9 mouse cellular contexts compared by ENCODE assay signal in genomic region chr9:96696141-96696561, GRCm38 (mm10). TPM values are rescaled to one million over a fixed set of nuclear protein-coding genes. Genes with fewer than 3 reads are reported as not detected.
DNase-seq lines count a peak whose midpoint lies in the region; ATAC-seq and TF ChIP-seq lines count a peak whose summit lies in the region.
"Had no signal": no experiment of that assay in that cellular context is flagged by ENCODE, and none has a peak within 500 bp of the region (broad histone marks: within the 10 kb centered on the region; RNA-seq: fewer than 3 reads in every experiment).

No protein-coding gene starts in this region.

- H3K36me3 ChIP-seq in heart, embryonic 10.5 days: peaks cover 26% of the 10 kb centered on the region

- DNase-seq in heart, embryonic 10.5 days (ENCODE audit: low spot score): no peak
- DNase-seq in heart, postnatal 14 days: no peak
- DNase-seq in kidney, postnatal 36 days: peak; percentile 39 to 61
- DNase-seq in right cerebral cortex, postnatal 36 days (ENCODE audit: low spot score in 2 of 2): peak; percentile 68 to 88
- DNase-seq in liver: no peak
- DNase-seq in B cell, adult 2 months: no peak

- ATAC-seq in monocyte, adult 5-6 weeks (replicated peaks; ENCODE audit: insufficient number of reproducible peaks, low FRiP score, low TSS enrichment, poor library complexity, severe bottlenecking): no peak

- no peak overlapping the region for H3K4me3 ChIP-seq in heart, embryonic 10.5 days
- H3K4me3 ChIP-seq in cortical plate, adult 2 months (ENCODE audit: insufficient read depth, low read length): peak overlapping the region; percentile 37
- H3K4me3 ChIP-seq: megakaryocyte, embryonic 14.5 days had no signal

- intact Hi-C loops in heart, postnatal 14 days (cut with DNase I): no loop called here

- peaks cover 26% of the 10 kb centered on the region for H3K4me1 ChIP-seq in heart, embryonic 10.5 days
- H3K4me1 ChIP-seq in cortical plate, adult 2 months (ENCODE audit: control insufficient read depth, insufficient read depth, low read length): peaks cover 8% of the 10 kb centered on the region

- peak overlapping the region; percentile 82 for H3K27ac ChIP-seq in heart, embryonic 10.5 days
- H3K27ac ChIP-seq in cortical plate, adult 2 months (ENCODE audit: insufficient read depth, low read length): peak overlapping the region; percentile 87

- no peaks in the 10 kb centered on the region for H3K27me3 ChIP-seq in heart, embryonic 10.5 days (ENCODE audit: insufficient read depth, poor library complexity, severe bottlenecking)
- H3K27me3 ChIP-seq: megakaryocyte, embryonic 14.5 days had no signal

- peak; percentile 94 for TF ChIP-seq POLR2A in cortical plate, adult 2 months (IDR thresholded peaks at IDR 0.05; ENCODE audit: extremely low read depth, insufficient read depth, low read length)

- WGBS in heart, embryonic 10.5 days: 59% methylated on average over 12 of the region's 12 CpGs

- peaks cover 8% of the 10 kb centered on the region; the same call in 1 of the 2 replicates for H3K9me3 ChIP-seq in heart, embryonic 10.5 days

- no peak for TF ChIP-seq CTCF in cortical plate, adult 2 months (IDR thresholded peaks at IDR 0.05; ENCODE audit: extremely low read depth, insufficient read depth, low read length)

RNA-seq across cellular contexts. Expression of gene Zbtb38, which starts 56.5 kb away (rescaled TPM):
- 13.4 and 24.5 TPM in 2 replicates for polyA plus RNA-seq in heart, embryonic 10.5 days (2016; fragmentation: Nextera tagmentation; extraction: Ambion mirVana)
- total RNA-seq in heart, postnatal 14 days (2021): 10 to 100 TPM; 28.5 to 35.0 TPM
- polyA plus RNA-seq in cortical plate, adult 2 months (2012; rRNA removed): 19.1 and 20.3 TPM in 2 replicates
- total RNA-seq in monocyte, adult 5-6 weeks (2017): 25.0 to 52.6 TPM (median 30.4 TPM) in 3 replicates

Comparison
In these comparisons a context has a peak if more than half of its experiments do, and no peak if none do; other contexts are left out.
1. DNase-seq: peak in kidney, postnatal 36 days (2 of 2) and right cerebral cortex, postnatal 36 days (2 of 2); none in heart, embryonic 10.5 days (single experiment), heart, postnatal 14 days (0 of 2), liver (single experiment) and B cell, adult 2 months (0 of 2).